Mouse (Mus musculus) erythroblast, embryonic 14.5 days (primary cell): ENCODE measurements around the gene Snd1. TPM values are rescaled to one million over a fixed set of nuclear protein-coding genes. Genes with fewer than 3 reads are reported as not detected.

Source experiments
- H3K27me3 ChIP-seq: 2 replicates; pipeline ENCODE4 v1.6.1; 2012; ENCODE audit warnings: inconsistent platforms; ENCODE audit not compliant: control insufficient read depth
- H3K36me3 ChIP-seq: 2 replicates; pipeline ENCODE4 v1.6.1; 2012; ENCODE audit warnings: mild to moderate bottlenecking, inconsistent platforms; ENCODE audit not compliant: control insufficient read depth
- H3K4me1 ChIP-seq: 2 replicates; pipeline ENCODE4 v1.6.1; 2012; ENCODE audit warnings: inconsistent platforms; ENCODE audit not compliant: control insufficient read depth
- H3K4me3 ChIP-seq: replicated peaks from 2 replicates; pipeline ENCODE3; 2012; ENCODE audit warnings: moderate library complexity, mild to moderate bottlenecking, inconsistent platforms
- H3K9me3 ChIP-seq: 2 replicates; pipeline ENCODE4 v1.6.1; 2012; ENCODE audit warnings: low read length, inconsistent platforms, mixed read lengths; ENCODE audit not compliant: control insufficient read depth
- GATA1 ChIP-seq: IDR thresholded peaks from 2 replicates; pipeline ENCODE4 v1.6.1; 2012; ENCODE audit warnings: low read length, inconsistent platforms, mixed read lengths
- TAL1 ChIP-seq: IDR thresholded peaks from 3 replicates; pipeline ENCODE4 v1.6.1; 2012; ENCODE audit warnings: low read length, inconsistent platforms, mixed read lengths
- polyA plus RNA-seq: library from polyadenylated mRNA; stranded (reverse); fragments of >175 nt; gene quantifications from 2 replicates; pipeline ENCODE4 v1.2.3, GENCODE M21; 2012

Snd1 gene
- polyA plus RNA-seq, 1 experiment = 1.9 TPM

DNA sequence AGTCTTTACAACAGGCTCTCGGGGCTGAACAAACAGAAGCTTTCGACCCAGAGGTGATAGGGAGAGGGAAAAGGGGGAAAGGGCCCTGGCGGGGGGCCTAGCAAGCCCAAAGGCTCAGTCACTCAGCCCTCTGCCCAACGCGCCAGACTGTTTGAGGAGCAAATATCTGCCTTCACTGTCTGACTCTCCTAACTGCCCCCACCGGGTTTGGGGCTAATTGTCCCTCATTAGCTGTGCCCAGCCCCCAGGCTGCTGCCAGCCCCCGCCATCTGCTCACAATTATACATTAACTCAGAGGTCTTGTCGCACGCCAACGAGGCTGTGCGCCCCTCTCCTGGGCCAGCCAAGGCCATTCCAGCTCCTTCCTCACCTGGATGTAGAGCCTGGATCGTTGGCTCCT is 24.0 kb upstream of the Snd1 start:
- no peak overlapping the region for H3K4me3 ChIP-seq
- H3K4me1 ChIP-seq = no peaks in the 10 kb centered on the region
- peaks cover 58% of the 10 kb centered on the region for H3K27me3 ChIP-seq
- no peaks in the 10 kb centered on the region for H3K9me3 ChIP-seq
- H3K36me3 ChIP-seq = no peaks in the 10 kb centered on the region
- no peak for TF ChIP-seq TAL1

DNA sequence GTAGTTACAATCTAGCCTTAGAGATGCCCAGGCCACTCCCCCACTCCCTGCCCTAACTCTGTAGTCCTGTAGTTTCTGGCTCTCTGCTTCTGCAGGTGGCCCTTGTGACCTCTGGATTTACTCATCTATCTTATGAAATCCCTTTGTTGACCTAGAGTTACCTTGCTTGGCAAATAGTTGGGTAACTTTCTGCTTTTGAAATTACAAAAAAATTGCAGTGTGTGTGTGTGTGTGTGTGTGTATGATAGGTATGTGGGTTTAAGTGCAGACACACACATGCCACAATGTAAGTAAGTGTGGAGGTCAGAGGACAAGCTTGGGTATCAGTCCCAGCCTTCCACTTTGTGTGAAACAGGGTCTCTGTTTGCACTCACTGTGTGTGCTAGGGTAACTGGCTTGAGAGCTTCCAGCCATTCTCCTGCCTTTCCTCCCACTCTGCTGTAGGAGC is 15.7 kb upstream of the Snd1 start:
- no peak overlapping the region for H3K4me3 ChIP-seq
- H3K4me1 ChIP-seq = peaks cover 2% of the 10 kb centered on the region; the same call in 1 of the 2 replicates
- TF ChIP-seq GATA1 = no peak
- no peak for TF ChIP-seq TAL1
- no peaks in the 10 kb centered on the region for H3K36me3 ChIP-seq
- H3K27me3 ChIP-seq = peaks cover 14% of the 10 kb centered on the region
- no peaks in the 10 kb centered on the region for H3K9me3 ChIP-seq

DNA sequence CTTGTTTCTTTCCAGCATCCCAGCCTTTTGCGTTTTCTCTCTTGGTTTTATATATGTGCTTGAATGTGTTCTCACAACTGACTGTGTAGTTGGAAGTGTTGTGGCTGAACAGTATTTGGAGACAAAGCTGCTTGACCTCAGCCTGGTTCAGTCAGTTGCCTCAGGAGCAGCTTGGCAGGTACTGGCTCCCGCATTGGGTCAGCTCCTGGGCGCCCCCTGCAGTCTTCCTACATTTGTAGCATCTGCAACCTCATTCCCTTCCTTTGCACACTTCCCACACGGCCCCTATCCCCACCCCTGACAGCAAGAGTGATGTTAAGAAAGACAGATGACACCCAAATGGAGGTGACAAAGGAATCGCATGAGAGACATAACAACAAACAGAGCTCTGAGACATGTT is 14.4 kb upstream of the Snd1 start:
- Histone ChIP-seq H3K4me1 (peaks cover 2% of the 10 kb centered on the region; the same call in 1 of the 2 replicates), H3K36me3 (no peaks in the 10 kb centered on the region), H3K27me3 (peaks cover 15% of the 10 kb centered on the region), H3K9me3 (no peaks in the 10 kb centered on the region), H3K4me3 (no peak overlapping the region)
- TF ChIP-seq TAL1 = no peak
- no peak for TF ChIP-seq GATA1

DNA sequence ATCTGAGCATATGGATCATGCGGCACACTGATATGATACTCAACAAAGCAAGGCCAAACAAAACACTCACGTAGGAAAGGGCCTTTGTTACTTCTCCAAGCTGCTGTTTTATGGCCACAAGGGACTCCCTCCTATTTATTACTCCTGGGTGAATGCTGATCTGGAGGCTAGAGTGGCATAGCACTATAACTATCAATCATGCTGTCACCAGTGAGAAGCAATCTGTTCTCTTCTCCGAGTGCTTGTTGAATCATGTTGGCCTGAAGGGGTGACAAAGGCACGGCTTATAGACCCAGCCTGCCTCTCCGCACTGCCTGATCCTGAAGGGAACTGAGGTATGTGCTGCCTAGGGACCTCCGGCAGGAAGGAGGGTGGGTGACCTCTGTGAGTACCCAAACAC is 10.3 kb upstream of the Snd1 start:
- Histone ChIP-seq H3K4me1 (peaks cover 2% of the 10 kb centered on the region; the same call in 1 of the 2 replicates), H3K27me3 (peaks cover 7% of the 10 kb centered on the region), H3K4me3 (no peak overlapping the region), H3K36me3 (no peaks in the 10 kb centered on the region), H3K9me3 (no peaks in the 10 kb centered on the region)
- TF ChIP-seq TAL1 = no peak
- TF ChIP-seq GATA1 = no peak

- H3K9me3 ChIP-seq = no peaks in the 10 kb centered on the region
- no peak for TF ChIP-seq GATA1
- TF ChIP-seq TAL1 = no peak
These were observed 4.8 kb upstream of the Snd1 start for GRCm38 (mm10) chr6:28470017-28470602.

DNA sequence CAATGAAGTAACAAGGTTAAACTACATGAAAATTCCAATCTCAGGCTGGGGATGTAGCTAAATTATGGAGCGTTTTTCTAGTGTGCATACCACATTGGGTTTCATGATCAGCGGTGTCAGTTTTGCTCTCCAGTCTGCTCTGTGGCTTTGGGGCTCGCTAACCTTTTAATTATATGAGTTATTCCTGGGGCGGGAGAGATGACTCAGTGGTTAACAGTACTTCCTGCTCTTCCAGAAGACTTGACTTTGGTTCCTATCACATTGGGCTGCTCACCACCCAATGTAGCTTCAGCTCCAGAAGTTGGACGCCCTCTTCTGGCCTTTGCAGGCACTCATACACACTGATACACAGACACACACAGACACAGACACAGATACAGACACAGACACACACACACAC is 4.3 kb upstream of the Snd1 start:
- no peak overlapping the region for H3K4me3 ChIP-seq
- no peaks in the 10 kb centered on the region for H3K4me1 ChIP-seq
- no peaks in the 10 kb centered on the region for H3K36me3 ChIP-seq
- H3K27me3 ChIP-seq = no peaks in the 10 kb centered on the region
- TF ChIP-seq GATA1 (no peak), TAL1 (no peak)
- no peaks in the 10 kb centered on the region for H3K9me3 ChIP-seq

More at GRCm38 (mm10) chr6:28470017-28470602, 4.8 kb upstream of the Snd1 start:
- Histone ChIP-seq H3K4me1 (no peaks in the 10 kb centered on the region), H3K27me3 (no peaks in the 10 kb centered on the region), H3K4me3 (no peak overlapping the region), H3K36me3 (no peaks in the 10 kb centered on the region)

GRCm38 (mm10) chr6:28471284-28472035 is 3.5 kb upstream of the Snd1 start:
- H3K9me3 ChIP-seq = no peaks in the 10 kb centered on the region
- H3K36me3 ChIP-seq = no peaks in the 10 kb centered on the region
- H3K4me1 ChIP-seq = no peaks in the 10 kb centered on the region
- H3K4me3 ChIP-seq = no peak overlapping the region
- no peak for TF ChIP-seq TAL1
- no peak for TF ChIP-seq GATA1
- H3K27me3 ChIP-seq = no peaks in the 10 kb centered on the region

- Histone ChIP-seq H3K27me3 (no peaks in the 10 kb centered on the region), H3K36me3 (no peaks in the 10 kb centered on the region), H3K9me3 (no peaks in the 10 kb centered on the region), H3K4me1 (peaks cover 10% of the 10 kb centered on the region), H3K4me3 (no peak overlapping the region)
- no peak for TF ChIP-seq GATA1
- no peak for TF ChIP-seq TAL1
These were observed 728 bp upstream of the Snd1 start for GRCm38 (mm10) chr6:28474211-28474610.

DNA sequence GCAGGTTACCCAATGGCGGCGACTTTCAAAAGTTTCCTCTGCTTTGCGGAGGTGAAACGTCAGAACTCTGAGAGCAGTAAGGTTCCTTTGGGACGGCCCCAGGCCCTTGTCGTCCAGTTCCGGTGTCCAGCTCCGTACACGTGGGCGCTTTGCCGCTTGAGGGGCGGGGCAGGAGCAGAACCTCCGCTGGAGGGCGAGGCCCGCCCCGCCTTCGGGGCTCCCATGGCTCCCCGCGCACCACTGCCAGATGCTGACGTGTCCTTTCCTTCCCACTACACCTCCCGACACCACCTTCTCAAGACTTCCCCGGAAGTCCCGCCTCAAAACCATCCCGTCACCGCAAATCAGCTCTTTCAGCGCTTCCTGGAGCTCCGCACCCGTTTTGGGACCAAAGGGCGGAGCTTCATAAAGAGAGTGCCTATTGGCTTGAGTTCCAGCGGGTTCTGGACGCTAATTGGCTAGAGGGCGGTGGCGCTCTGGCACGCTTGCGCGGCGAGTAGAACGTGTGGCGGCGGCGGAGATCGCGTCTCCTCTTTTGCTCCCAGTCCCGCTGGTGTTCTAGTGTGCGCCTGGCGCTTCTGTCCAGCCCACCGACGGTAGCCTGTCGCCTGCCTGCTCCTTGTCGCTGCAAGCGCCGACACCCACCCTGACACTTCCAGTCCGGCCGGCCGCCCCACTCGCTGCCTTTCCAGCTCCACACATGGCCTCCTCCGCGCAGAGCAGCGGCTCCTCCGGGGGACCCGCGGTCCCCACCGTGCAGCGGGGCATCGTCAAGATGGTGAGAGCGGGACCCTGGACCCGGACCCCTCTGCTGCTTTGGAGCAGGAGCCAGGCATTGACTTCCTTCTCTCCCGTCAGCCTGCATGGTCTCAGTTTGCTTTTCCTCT is 5.2 kb downstream of the Snd1 start:
- no peaks in the 10 kb centered on the region for H3K9me3 ChIP-seq
- peaks cover 51% of the 10 kb centered on the region for H3K4me1 ChIP-seq
- peaks cover 10% of the 10 kb centered on the region for H3K36me3 ChIP-seq
- H3K4me3 ChIP-seq = peak overlapping the region; percentile 70
- TF ChIP-seq GATA1 = no peak
- no peak for TF ChIP-seq TAL1
- no peaks in the 10 kb centered on the region for H3K27me3 ChIP-seq
